Mouse (Mus musculus): ENCODE measurements around the gene Upf2. TPM values are rescaled to one million over a fixed set of nuclear protein-coding genes. Genes with fewer than 3 reads are reported as not detected.
A peak's percentile ranks its signal among the peaks of the same experiment; 100 is the strongest.
"Not testable (repeated sequence)": the region's sequence is repeated elsewhere in the genome, so short reads cannot be mapped to it uniquely, and the experiment has no call there.

Gene Upf2
- polyA plus RNA-seq, 1 experiment from 2014 or later = 13.6 TPM

DNA sequence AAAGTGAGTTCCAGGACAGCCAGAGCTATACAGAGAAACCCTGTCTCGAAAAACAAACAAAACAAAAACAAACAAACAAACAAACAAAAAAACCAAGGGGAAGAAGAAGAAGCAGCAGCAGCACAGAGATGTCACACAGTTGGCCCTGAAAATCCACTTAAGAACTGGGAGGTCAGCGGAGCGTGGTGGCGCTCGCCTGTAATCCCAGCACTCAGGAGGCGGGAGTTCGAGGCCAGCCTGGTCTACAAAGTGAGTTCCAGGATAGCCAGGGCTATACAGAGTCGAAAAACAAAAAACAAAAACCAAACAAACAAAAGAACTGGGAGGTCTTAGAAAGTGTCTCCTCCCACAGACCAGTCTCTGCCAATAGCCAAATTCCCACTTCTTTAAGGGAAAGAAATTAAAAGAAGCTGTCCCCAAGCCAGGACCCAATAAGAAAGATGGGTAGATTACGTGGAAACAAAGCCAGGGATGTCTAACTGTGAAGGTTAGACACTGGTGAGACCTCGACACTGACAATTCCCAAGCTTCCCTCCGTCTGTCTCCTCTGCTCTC is 9.3 kb upstream of the Upf2 start:
- H3K4me2 ChIP-seq (ENCODE audit: low read depth, severe bottlenecking) = peak overlapping the region; percentile 85
- no peak for DNase-seq (ENCODE audit: low spot score)
- H3K27me3 ChIP-seq (ENCODE audit: control insufficient read depth, insufficient read depth, low read length) = no peaks in the 10 kb centered on the region
- H3K36me3 ChIP-seq (ENCODE audit: control insufficient read depth, insufficient read depth, low read length) = no peaks in the 10 kb centered on the region
- H3K4me1 ChIP-seq (ENCODE audit: control insufficient read depth, insufficient read depth, low read length) = no peaks in the 10 kb centered on the region
- peak; percentile 33; the same call in 1 of the 2 replicates for ATAC-seq (ENCODE audit: insufficient number of reproducible peaks, low FRiP score, low TSS enrichment, low read depth)
- 62% methylated on average over 11 of the region's 11 CpGs for WGBS
- no peak overlapping the region for H3K27ac ChIP-seq (replicated peaks; ENCODE audit: low read depth, low read length)
- H3K9me3 ChIP-seq (ENCODE audit: control insufficient read depth, low read length) = no peaks in the 10 kb centered on the region
- peak overlapping the region; percentile 60 for H3K4me3 ChIP-seq (ENCODE audit: low read depth, low read length)
- H3K9ac ChIP-seq (ENCODE audit: low read length) = peak overlapping the region; percentile 65

DNA sequence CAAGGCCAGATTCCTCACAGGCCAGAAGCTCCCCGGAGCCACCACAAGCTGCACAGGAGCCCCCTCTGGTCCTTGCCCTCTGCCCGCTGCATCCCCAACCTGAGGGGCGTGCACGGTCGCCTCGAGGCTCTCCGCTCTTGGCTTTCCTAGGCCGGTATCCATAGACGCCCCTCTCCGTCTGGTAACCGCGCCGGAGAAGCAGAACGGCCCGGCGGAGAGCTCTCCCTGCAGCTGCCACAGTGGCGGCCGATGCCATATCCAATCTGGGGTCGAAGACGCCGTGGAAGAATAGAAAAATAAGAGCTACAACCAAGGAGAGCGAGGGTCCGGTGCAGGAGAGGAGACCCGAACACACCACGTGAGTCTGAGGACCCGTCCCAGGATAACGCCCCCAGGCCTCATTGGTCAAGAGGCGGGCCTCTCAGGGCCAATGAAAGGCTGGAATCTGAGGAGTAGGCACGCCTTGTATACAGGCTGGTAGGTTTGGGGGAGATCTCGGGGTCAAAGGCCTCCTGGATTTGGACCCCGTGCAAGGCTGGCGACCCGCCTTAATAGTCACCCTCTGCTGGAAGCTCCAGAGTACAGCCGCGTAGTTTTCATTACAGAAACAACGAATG is 8.7 kb upstream of the Upf2 start, which contains the start of gene Dhtkd1:
Gene Dhtkd1, minus strand, starts transcription at position 377 of the 617 bp plus-strand sequence.
- peak; percentile 84 for DNase-seq (ENCODE audit: low spot score)
- H3K4me3 ChIP-seq (ENCODE audit: low read depth, low read length) = peak within 1 kb of the TSS; percentile 60
- no peaks in the 10 kb centered on the region for H3K27me3 ChIP-seq (ENCODE audit: control insufficient read depth, insufficient read depth, low read length)
- peak within 1 kb of the TSS; percentile 85 for H3K4me2 ChIP-seq (ENCODE audit: low read depth, severe bottlenecking)
- H3K27ac ChIP-seq (replicated peaks; ENCODE audit: low read depth, low read length) = no peak within 1 kb of the TSS
- H3K9me3 ChIP-seq (ENCODE audit: control insufficient read depth, low read length) = no peaks in the 10 kb centered on the region
- under 1% methylated on average over 36 of the region's 36 CpGs for WGBS
- H3K36me3 ChIP-seq (ENCODE audit: control insufficient read depth, insufficient read depth, low read length) = no peaks in the 10 kb centered on the region
- no peaks in the 10 kb centered on the region for H3K4me1 ChIP-seq (ENCODE audit: control insufficient read depth, insufficient read depth, low read length)
- ATAC-seq (ENCODE audit: insufficient number of reproducible peaks, low FRiP score, low TSS enrichment, low read depth) = peak; percentile 95
- H3K9ac ChIP-seq (ENCODE audit: low read length) = peak within 1 kb of the TSS; percentile 65

DNA sequence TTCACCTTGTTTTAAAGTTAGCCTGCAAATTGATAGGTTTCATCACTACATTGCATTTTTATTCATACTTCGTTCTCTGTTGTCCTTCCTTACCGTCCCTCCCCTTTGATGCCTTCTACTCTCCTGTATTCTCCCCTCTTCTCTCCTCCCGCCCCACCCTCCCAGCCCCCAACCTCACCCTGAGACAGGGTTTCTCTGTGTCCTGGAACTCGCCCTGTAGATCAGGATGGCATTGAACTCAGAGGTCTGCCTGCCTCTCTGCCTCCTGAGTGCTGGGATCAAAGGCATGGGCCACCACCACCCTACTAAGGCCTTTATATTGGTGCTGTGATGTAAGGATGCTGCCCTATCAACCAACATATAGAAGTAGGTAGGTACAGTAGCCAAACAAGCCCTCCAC is 8.2 kb upstream of the Upf2 start:
- H3K4me1 ChIP-seq (ENCODE audit: control insufficient read depth, insufficient read depth, low read length) = no peaks in the 10 kb centered on the region
- H3K36me3 ChIP-seq (ENCODE audit: control insufficient read depth, insufficient read depth, low read length) = no peaks in the 10 kb centered on the region
- H3K9ac ChIP-seq (ENCODE audit: low read length) = no peak overlapping the region
- peak overlapping the region; percentile 60; the same call in 1 of the 2 replicates for H3K4me3 ChIP-seq (ENCODE audit: low read depth, low read length)
- no peaks in the 10 kb centered on the region for H3K27me3 ChIP-seq (ENCODE audit: control insufficient read depth, insufficient read depth, low read length)
- peak overlapping the region; percentile 85 for H3K4me2 ChIP-seq (ENCODE audit: low read depth, severe bottlenecking)
- no peak for DNase-seq (ENCODE audit: low spot score)
- ATAC-seq (ENCODE audit: insufficient number of reproducible peaks, low FRiP score, low TSS enrichment, low read depth) = 0 out of 2 replicates have a peak, but pooled peaks have one; percentile 64
- H3K27ac ChIP-seq (replicated peaks; ENCODE audit: low read depth, low read length) = no peak overlapping the region
- H3K9me3 ChIP-seq (ENCODE audit: control insufficient read depth, low read length) = no peaks in the 10 kb centered on the region
- 36% methylated on average over 4 of the region's 4 CpGs for WGBS

DNA sequence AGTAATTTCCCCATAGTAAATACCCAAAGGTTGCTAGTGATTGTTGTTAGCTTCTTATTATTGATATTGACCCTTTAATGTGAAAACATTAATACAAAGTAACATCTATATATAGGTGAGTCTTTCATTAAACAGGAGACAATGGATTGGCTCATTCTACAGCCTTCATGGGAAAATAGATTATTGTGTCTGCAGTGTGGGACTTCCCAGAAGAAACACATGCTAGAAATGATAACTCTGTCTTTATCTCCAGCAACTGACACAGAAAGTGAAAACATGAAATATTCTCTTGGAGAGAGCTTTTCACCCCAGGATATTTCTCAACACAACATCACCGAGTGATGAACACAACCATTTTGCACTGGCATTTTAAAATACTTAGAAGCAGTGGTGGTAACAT is 5.6 kb upstream of the Upf2 start:
- Histone ChIP-seq H3K9ac (ENCODE audit: low read length) (no peak overlapping the region), H3K4me3 (ENCODE audit: low read depth, low read length) (no peak overlapping the region), H3K27ac (replicated peaks; ENCODE audit: low read depth, low read length) (no peak overlapping the region), H3K9me3 (ENCODE audit: control insufficient read depth, low read length) (no peaks in the 10 kb centered on the region), H3K4me2 (ENCODE audit: low read depth, severe bottlenecking) (no peak overlapping the region), H3K36me3 (ENCODE audit: control insufficient read depth, insufficient read depth, low read length) (no peaks in the 10 kb centered on the region), H3K27me3 (ENCODE audit: control insufficient read depth, insufficient read depth, low read length) (no peaks in the 10 kb centered on the region), H3K4me1 (ENCODE audit: control insufficient read depth, insufficient read depth, low read length) (no peaks in the 10 kb centered on the region)
- ATAC-seq (ENCODE audit: insufficient number of reproducible peaks, low FRiP score, low TSS enrichment, low read depth) (no peak), DNase-seq (ENCODE audit: low spot score) (no peak)
- WGBS = 95% methylated on average over 1 of the region's 1 CpGs

DNA sequence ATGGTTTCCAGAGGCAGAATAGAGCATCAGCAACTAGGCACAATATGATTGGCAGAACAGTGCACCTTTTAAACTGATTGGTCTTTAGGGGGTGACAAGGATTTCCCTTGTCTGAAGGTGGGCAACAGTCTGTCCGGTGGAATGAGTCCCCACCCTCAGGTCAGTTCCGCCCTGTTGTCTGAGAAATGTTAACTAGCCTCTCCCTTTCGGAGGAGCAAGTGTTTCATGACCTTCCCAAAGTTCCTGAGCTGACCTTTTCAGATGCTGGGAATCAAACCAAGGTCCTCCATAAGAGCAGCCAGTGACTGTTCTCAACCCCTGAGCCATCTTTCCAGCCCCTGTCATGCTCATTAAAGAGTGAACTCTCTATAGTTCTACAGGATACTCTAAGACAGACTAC is 4.4 kb upstream of the Upf2 start:
- H3K36me3 ChIP-seq (ENCODE audit: control insufficient read depth, insufficient read depth, low read length) = no peaks in the 10 kb centered on the region
- no peak overlapping the region for H3K4me2 ChIP-seq (ENCODE audit: low read depth, severe bottlenecking)
- WGBS = 86% methylated on average over 3 of the region's 3 CpGs
- H3K4me1 ChIP-seq (ENCODE audit: control insufficient read depth, insufficient read depth, low read length) = no peaks in the 10 kb centered on the region
- no peak overlapping the region for H3K27ac ChIP-seq (replicated peaks; ENCODE audit: low read depth, low read length)
- H3K9me3 ChIP-seq (ENCODE audit: control insufficient read depth, low read length) = no peaks in the 10 kb centered on the region
- H3K4me3 ChIP-seq (ENCODE audit: low read depth, low read length) = no peak overlapping the region
- no peak for ATAC-seq (ENCODE audit: insufficient number of reproducible peaks, low FRiP score, low TSS enrichment, low read depth)
- DNase-seq (ENCODE audit: low spot score) = no peak
- H3K27me3 ChIP-seq (ENCODE audit: control insufficient read depth, insufficient read depth, low read length) = no peaks in the 10 kb centered on the region
- no peak overlapping the region for H3K9ac ChIP-seq (ENCODE audit: low read length)

DNA sequence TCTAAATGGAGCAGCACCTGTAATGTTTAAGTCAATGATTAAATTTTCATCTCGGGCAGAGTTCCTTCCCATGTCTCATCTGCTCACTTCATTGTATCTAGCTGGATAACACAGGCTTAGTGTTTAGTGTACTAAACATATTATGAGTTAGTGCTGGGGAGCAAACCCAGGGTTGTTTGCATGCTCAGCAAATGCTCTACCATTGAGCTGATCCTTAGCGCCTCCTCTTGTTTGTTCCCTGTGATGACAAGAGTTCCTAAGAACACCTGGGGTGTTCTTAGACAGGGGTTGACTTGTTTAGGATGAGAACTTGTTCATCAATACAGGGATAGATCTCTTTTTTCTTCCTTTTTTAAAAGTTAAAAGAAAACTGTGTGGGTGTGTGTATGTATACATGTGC is 2.3 kb upstream of the Upf2 start:
- WGBS = 85% methylated on average over 2 of the region's 2 CpGs
- ATAC-seq (ENCODE audit: insufficient number of reproducible peaks, low FRiP score, low TSS enrichment, low read depth) (no peak), DNase-seq (ENCODE audit: low spot score) (no peak)
- Histone ChIP-seq H3K27ac (replicated peaks; ENCODE audit: low read depth, low read length) (no peak overlapping the region), H3K9me3 (ENCODE audit: control insufficient read depth, low read length) (no peaks in the 10 kb centered on the region), H3K36me3 (ENCODE audit: control insufficient read depth, insufficient read depth, low read length) (no peaks in the 10 kb centered on the region; the same call in 1 of the 2 replicates), H3K4me2 (ENCODE audit: low read depth, severe bottlenecking) (no peak overlapping the region), H3K4me3 (ENCODE audit: low read depth, low read length) (no peak overlapping the region), H3K27me3 (ENCODE audit: control insufficient read depth, insufficient read depth, low read length) (no peaks in the 10 kb centered on the region), H3K4me1 (ENCODE audit: control insufficient read depth, insufficient read depth, low read length) (no peaks in the 10 kb centered on the region), H3K9ac (ENCODE audit: low read length) (no peak overlapping the region)

DNA sequence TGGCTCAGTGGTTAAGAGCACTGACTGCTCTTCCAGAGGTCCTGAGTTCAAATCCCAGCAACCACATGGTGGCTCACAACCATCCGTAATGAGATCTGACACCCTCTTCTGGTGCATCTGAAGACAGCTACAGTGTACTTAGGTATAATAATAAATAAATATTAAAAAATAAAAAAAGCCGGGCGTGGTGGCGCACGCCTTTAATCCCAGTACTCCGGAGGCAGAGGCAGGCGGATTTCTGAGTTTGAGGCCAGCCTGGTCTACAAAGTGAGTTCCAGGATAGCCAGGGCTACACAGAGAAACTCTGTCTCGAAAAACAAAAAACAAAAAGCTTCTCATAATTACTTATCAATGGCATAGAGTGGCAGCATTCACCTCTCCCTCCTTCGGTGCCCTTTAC is 1.4 kb upstream of the Upf2 start:
- not testable (repeated sequence) for ATAC-seq (ENCODE audit: insufficient number of reproducible peaks, low FRiP score, low TSS enrichment, low read depth); H3K36me3 ChIP-seq (ENCODE audit: control insufficient read depth, insufficient read depth, low read length); H3K4me1 ChIP-seq (ENCODE audit: control insufficient read depth, insufficient read depth, low read length); H3K27ac ChIP-seq (replicated peaks; ENCODE audit: low read depth, low read length); H3K9ac ChIP-seq (ENCODE audit: low read length); DNase-seq (ENCODE audit: low spot score); H3K9me3 ChIP-seq (ENCODE audit: control insufficient read depth, low read length); H3K27me3 ChIP-seq (ENCODE audit: control insufficient read depth, insufficient read depth, low read length)
- WGBS = 94% methylated on average over 9 of the region's 9 CpGs
- peak overlapping the region; percentile 99; the same call in 1 of the 2 replicates for H3K4me3 ChIP-seq (ENCODE audit: low read depth, low read length)
- peak overlapping the region; percentile 57 for H3K4me2 ChIP-seq (ENCODE audit: low read depth, severe bottlenecking)

DNA sequence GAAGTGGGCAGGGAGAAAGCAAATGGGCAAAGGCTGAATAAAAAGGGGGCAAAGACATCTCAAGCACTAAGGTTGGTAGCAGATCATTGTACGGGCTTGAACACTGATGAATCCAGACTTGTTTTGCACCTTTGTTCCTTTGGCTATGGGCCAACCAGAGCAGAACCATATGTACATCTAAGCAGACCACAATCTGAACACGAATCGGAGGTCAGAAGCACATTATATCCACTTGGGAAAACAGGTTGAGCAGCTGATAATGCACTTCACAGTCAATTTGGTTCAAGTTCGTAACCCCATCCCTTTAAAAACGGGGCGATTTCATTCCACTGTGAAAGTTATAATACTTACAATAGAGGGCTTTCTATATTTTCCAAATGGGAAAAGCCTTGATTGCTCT is 964 bp upstream of the Upf2 start:
- Histone ChIP-seq H3K4me1 (ENCODE audit: control insufficient read depth, insufficient read depth, low read length) (no peaks in the 10 kb centered on the region), H3K4me2 (ENCODE audit: low read depth, severe bottlenecking) (peak overlapping the region; percentile 57), H3K27me3 (ENCODE audit: control insufficient read depth, insufficient read depth, low read length) (no peaks in the 10 kb centered on the region), H3K9ac (ENCODE audit: low read length) (peak overlapping the region; percentile 94), H3K9me3 (ENCODE audit: control insufficient read depth, low read length) (no peaks in the 10 kb centered on the region), H3K36me3 (ENCODE audit: control insufficient read depth, insufficient read depth, low read length) (no peaks in the 10 kb centered on the region; the same call in 1 of the 2 replicates), H3K4me3 (ENCODE audit: low read depth, low read length) (peak overlapping the region; percentile 99), H3K27ac (replicated peaks; ENCODE audit: low read depth, low read length) (peak overlapping the region; percentile 14; the same call in 1 of the 2 replicates)
- ATAC-seq (ENCODE audit: insufficient number of reproducible peaks, low FRiP score, low TSS enrichment, low read depth) (no peak), DNase-seq (ENCODE audit: low spot score) (peak; percentile 23)
- WGBS = 19% methylated on average over 6 of the region's 6 CpGs

Data from limb, embryonic 11.5 days (tissue).